Mouse (Mus musculus): ENCODE measurements at regions not wholly inside any gene's neighbourhood (a gene's known extent, or its start where the extent isn't known, plus 50 kb on each side); places are given as distances from the start of the nearest gene placed in this dataset.

- H3K4me3 ChIP-seq (ENCODE audit: control insufficient read depth in 1 of 2, insufficient read depth in 1 of 2, low read depth in 2 of 2, low read length in 2 of 2): no peak overlapping the region
- no peaks in the 10 kb centered on the region for H3K9me3 ChIP-seq (replicated peaks; ENCODE audit: insufficient read depth, low read length)
- no peaks in the 10 kb centered on the region for H3K4me1 ChIP-seq (ENCODE audit: control insufficient read depth in 1 of 2, insufficient read depth in 2 of 2, low read length in 2 of 2)
- no peak for DNase-seq (ENCODE audit: low read depth, low spot score)
- no peak overlapping the region for H3K9ac ChIP-seq (ENCODE audit: control insufficient read depth, low read depth, low read length, poor library complexity, severe bottlenecking)
- no peaks in the 10 kb centered on the region for H3K79me2 ChIP-seq (ENCODE audit: control insufficient read depth, insufficient read depth, low read length, poor library complexity)
- TF ChIP-seq CHD1 (IDR thresholded peaks at IDR 0.05; ENCODE audit: low read depth, low read length) (no peak), KAT2A (conservative IDR thresholded peaks at IDR 0.05; ENCODE audit: low read depth, low read length) (no peak), ETS1 (IDR thresholded peaks at IDR 0.05; ENCODE audit: low read depth, low read length) (no peak), USF1 (IDR thresholded peaks at IDR 0.05; ENCODE audit: low read depth, low read length) (no peak), NRF1 (IDR thresholded peaks at IDR 0.05; ENCODE audit: insufficient read depth, low read depth, low read length, poor library complexity, severe bottlenecking) (no peak), ZKSCAN1 (IDR thresholded peaks at IDR 0.05; ENCODE audit: low read depth, low read length) (no peak), MAX (IDR thresholded peaks at IDR 0.05; ENCODE audit: low read length) (no peak), MYC (IDR thresholded peaks at IDR 0.05; ENCODE audit: low read depth, low read length) (no peak), BHLHE40 (IDR thresholded peaks at IDR 0.05; ENCODE audit: borderline replicate concordance, low read depth, low read length) (no peak), POLR2AphosphoS5 (IDR thresholded peaks at IDR 0.05; ENCODE audit: borderline replicate concordance, low read depth, low read length) (no peak), POLR2A (IDR thresholded peaks at IDR 0.05; ENCODE audit: control insufficient read depth in 1 of 2, insufficient read depth in 1 of 2, low read depth in 1 of 2, low read length in 2 of 2, poor library complexity in 1 of 2) (no peak), POLR2AphosphoS2 (IDR thresholded peaks at IDR 0.05; ENCODE audit: low read length) (no peak)
- no peaks in the 10 kb centered on the region; a peak in 1 of 4 replicates for H3K27me3 ChIP-seq (ENCODE audit: control insufficient read depth in 1 of 2, insufficient read depth in 2 of 2, low read length in 2 of 2)
- no peak overlapping the region for H3K27ac ChIP-seq (ENCODE audit: control insufficient read depth, low read depth, low read length)
- H3K36me3 ChIP-seq (ENCODE audit: control insufficient read depth in 1 of 2, insufficient read depth in 2 of 2, low read length in 2 of 2): no peaks in the 10 kb centered on the region
Measured at GRCm38 (mm10) chr15:5584381-5584780, 340.4 kb upstream of the Ptger4 start.

GRCm38 (mm10) chr15:5604732-5605266 lies 360.8 kb upstream of the Ptger4 start:
- no peak overlapping the region for H3K4me3 ChIP-seq (ENCODE audit: control insufficient read depth in 1 of 2, insufficient read depth in 1 of 2, low read depth in 2 of 2, low read length in 2 of 2)
- H3K9ac ChIP-seq (ENCODE audit: control insufficient read depth, low read depth, low read length, poor library complexity, severe bottlenecking): no peak overlapping the region
- no peak for DNase-seq (ENCODE audit: low read depth, low spot score)
- no peaks in the 10 kb centered on the region for H3K27me3 ChIP-seq (ENCODE audit: control insufficient read depth in 1 of 2, insufficient read depth in 2 of 2, low read length in 2 of 2)
- H3K36me3 ChIP-seq (ENCODE audit: control insufficient read depth in 1 of 2, insufficient read depth in 2 of 2, low read length in 2 of 2): no peaks in the 10 kb centered on the region
- H3K79me2 ChIP-seq (ENCODE audit: control insufficient read depth, insufficient read depth, low read length, poor library complexity): no peaks in the 10 kb centered on the region
- no peaks in the 10 kb centered on the region for H3K9me3 ChIP-seq (replicated peaks; ENCODE audit: insufficient read depth, low read length)
- H3K27ac ChIP-seq (ENCODE audit: control insufficient read depth, low read depth, low read length): no peak overlapping the region
- TF ChIP-seq MAZ (IDR thresholded peaks at IDR 0.05; ENCODE audit: low read depth, low read length): no peak
- no peak for TF ChIP-seq ETS1 (IDR thresholded peaks at IDR 0.05; ENCODE audit: low read depth, low read length)
- TF ChIP-seq MAFK (IDR thresholded peaks at IDR 0.05; ENCODE audit: borderline replicate concordance, low read depth, low read length): no peak
- TF ChIP-seq POLR2AphosphoS2 (IDR thresholded peaks at IDR 0.05; ENCODE audit: low read length): no peak
- TF ChIP-seq TBP (IDR thresholded peaks at IDR 0.05; ENCODE audit: low read depth, low read length): no peak
- no peak for TF ChIP-seq MXI1 (IDR thresholded peaks at IDR 0.05; ENCODE audit: low read depth, low read length)
- TF ChIP-seq CTCF (IDR thresholded peaks at IDR 0.05 in 2 of 3, conservative IDR thresholded peaks at IDR 0.05 in 1 of 3; ENCODE audit: control insufficient read depth in 1 of 3, insufficient read depth in 1 of 3, low read depth in 2 of 3, low read length in 3 of 3, poor library complexity in 1 of 3, severe bottlenecking in 1 of 3): no peak
- no peak for TF ChIP-seq ZMIZ1 (IDR thresholded peaks at IDR 0.05; ENCODE audit: low read depth, low read length)
- TF ChIP-seq NELFE (IDR thresholded peaks at IDR 0.05; ENCODE audit: low read depth, low read length): no peak
- TF ChIP-seq POLR2AphosphoS5 (IDR thresholded peaks at IDR 0.05; ENCODE audit: borderline replicate concordance, low read depth, low read length): no peak
- no peak for TF ChIP-seq UBTF (IDR thresholded peaks at IDR 0.05; ENCODE audit: borderline replicate concordance, insufficient read depth, low read depth, low read length)
- no peak for TF ChIP-seq SIN3A (IDR thresholded peaks at IDR 0.05; ENCODE audit: low read length)
- TF ChIP-seq GATA1 (IDR thresholded peaks at IDR 0.05; ENCODE audit: low read depth, low read length): no peak
- TF ChIP-seq NRF1 (IDR thresholded peaks at IDR 0.05; ENCODE audit: insufficient read depth, low read depth, low read length, poor library complexity, severe bottlenecking): no peak
- no peak for TF ChIP-seq TAL1 (IDR thresholded peaks at IDR 0.05; ENCODE audit: low read length)
- no peaks in the 10 kb centered on the region for H3K4me1 ChIP-seq (ENCODE audit: control insufficient read depth in 1 of 2, insufficient read depth in 2 of 2, low read length in 2 of 2)

All from MEL (cell line).